Mouse (Mus musculus): ENCODE data around the gene Mtx3.

Gene Mtx3

GRCm38 (mm10) chr13:92882986-92883720 lies 38.6 kb downstream of the Mtx3 start:
- in situ Hi-C loops (cut with MseI, MboI) = no loop called here

GRCm38 (mm10) chr13:92884206-92884605 lies 39.6 kb downstream of the Mtx3 start:
- in situ Hi-C loops (cut with MseI, MboI) = no loop called here

- in situ Hi-C loops (cut with MseI, MboI) = no loop called here
Measured at GRCm38 (mm10) chr13:92884930-92885329, 40.4 kb downstream of the Mtx3 start.

DNA sequence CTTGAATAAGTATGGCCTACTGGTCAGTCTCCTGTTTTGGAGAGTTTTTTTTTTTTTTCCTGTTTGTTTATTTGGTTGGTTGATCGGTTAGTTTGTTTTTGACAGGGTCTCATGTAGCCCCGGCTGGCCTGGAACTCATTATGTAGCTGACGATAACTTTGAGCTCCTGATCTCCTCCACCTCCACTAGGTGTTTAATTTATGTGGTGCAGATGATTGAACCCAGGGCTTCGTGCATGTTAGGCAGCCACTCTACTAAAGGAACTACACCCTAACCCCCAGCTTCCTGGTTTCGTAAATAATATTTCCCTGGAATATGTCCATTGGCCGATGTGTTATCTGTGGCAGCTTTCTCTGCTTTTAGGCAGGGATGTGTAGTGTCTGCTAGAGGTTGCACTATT lies 54.5 kb downstream of the Mtx3 start:
- in situ Hi-C loops (cut with MseI, MboI) = no loop called here

DNA sequence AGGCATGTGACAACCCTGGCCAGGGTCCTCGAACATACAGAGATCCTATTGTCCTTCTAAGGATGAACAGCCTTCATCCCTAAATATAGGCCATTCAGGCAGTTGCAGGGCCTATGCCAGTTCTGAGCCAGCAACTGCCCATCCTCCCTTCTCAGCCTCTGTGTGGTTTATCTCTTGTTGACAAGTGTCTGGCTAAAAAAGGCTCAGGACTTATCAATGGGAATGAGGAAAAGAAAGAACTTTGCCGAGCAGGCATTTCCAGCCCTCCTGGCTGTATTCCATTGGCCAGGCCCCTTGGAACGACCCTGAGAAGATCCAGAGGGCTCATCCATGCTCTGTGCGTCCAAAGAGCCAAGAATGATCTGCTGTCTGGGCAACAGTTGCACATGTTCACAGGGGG lies 58.7 kb downstream of the Mtx3 start:
- in situ Hi-C loops (cut with MseI, MboI) = no loop called here

DNA sequence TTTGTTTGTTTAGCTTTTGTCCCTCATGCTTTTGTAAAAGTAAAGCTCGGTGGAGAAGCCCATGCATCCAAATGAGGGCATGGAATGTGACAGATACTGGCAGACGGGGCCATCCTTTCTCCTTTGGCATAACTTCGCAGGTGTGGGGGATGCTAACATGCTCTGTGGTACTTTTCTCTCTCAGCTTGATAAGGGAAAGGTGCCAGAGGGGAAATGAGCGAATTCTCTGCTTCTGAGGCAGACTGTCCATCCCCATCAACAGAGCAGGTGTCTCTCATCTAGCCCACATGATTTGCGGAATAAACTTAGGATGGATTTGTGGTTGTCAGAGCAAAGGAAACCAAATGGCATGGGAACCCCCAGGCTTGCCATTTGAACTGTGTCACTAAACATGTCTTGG lies 61.4 kb downstream of the Mtx3 start:
- in situ Hi-C loops (cut with MseI, MboI) = no loop called here

DNA sequence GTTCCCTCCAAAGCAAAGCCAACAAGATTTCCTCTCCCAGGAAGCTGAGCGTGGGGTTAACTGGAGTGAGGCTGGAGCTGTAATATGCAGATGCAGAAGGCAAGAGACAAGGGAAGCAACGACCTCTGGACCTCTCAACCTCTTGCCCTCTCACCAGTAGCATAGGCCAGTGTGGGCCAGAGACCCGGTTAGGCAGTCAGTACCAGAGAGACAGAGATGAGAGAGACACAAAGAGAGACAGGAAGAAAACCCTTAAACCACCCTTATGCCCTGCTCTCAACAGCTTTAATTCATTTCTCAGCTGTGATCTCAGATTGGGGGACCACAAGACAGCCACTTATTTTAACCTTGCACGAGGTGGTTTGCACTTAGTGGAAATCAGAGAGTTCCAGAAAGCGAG lies 62.8 kb downstream of the Mtx3 start:
- in situ Hi-C loops (cut with MseI, MboI) = no loop called here

Measured in mouse trophoblast stem cell (cell line).